Mouse (Mus musculus) liver, embryonic 15.5 days (tissue): ENCODE results near the gene Ak5. TPM values are rescaled to one million over a fixed set of nuclear protein-coding genes. Genes with fewer than 3 reads are reported as not detected.

Source experiments
- ATAC-seq: fragments of 200-750 bp; cut with Nextera tagmentation; 2 replicates; pipeline ENCODE4 v1.8.0; 2017; ENCODE audit warnings: moderate number of reproducible peaks, mild to moderate bottlenecking, moderate library complexity; ENCODE audit not compliant: insufficient read depth
- H3K27ac ChIP-seq: fragments of 300-500 bp; sonication (generic); replicated peaks from 2 replicates; pipeline ENCODE4 v1.5.1; 2015; ENCODE audit warnings: mild to moderate bottlenecking, inconsistent platforms
- H3K27me3 ChIP-seq: fragments of 300-500 bp; sonication (generic); 2 replicates; pipeline ENCODE4 v1.6.1; 2015; ENCODE audit warnings: mild to moderate bottlenecking, inconsistent platforms
- H3K36me3 ChIP-seq: fragments of 300-500 bp; sonication (generic); replicated peaks from 2 replicates; pipeline ENCODE4 v1.6.1; 2015; ENCODE audit warnings: moderate library complexity, mild to moderate bottlenecking, inconsistent platforms
- H3K4me1 ChIP-seq: fragments of 300-500 bp; sonication (generic); replicated peaks from 2 replicates; pipeline ENCODE4 v1.6.1; 2015; ENCODE audit warnings: inconsistent platforms
- H3K4me2 ChIP-seq: fragments of 300-500 bp; sonication (generic); 2 replicates; pipeline ENCODE4 v1.6.1; 2015; ENCODE audit warnings: moderate library complexity, mild to moderate bottlenecking, inconsistent platforms
- H3K4me3 ChIP-seq: fragments of 300-500 bp; sonication (generic); replicated peaks from 2 replicates; pipeline ENCODE4 v1.5.1; 2015; ENCODE audit warnings: mild to moderate bottlenecking, inconsistent platforms
- H3K9ac ChIP-seq: fragments of 300-500 bp; sonication (generic); 2 replicates; pipeline ENCODE4 v1.6.1; 2015; ENCODE audit warnings: moderate library complexity, mild to moderate bottlenecking, inconsistent platforms
- H3K9me3 ChIP-seq: fragments of 300-500 bp; sonication (generic); replicated peaks from 2 replicates; pipeline ENCODE4 v1.6.1; 2016; ENCODE audit warnings: inconsistent platforms
- WGBS: fragments of 180-500 bp; shearing (Covaris S2); methylation state at CpG from one replicate; pipeline ENCODE4 v1.1.7; 2015; ENCODE audit warnings: mixed read lengths; ENCODE audit not compliant: insufficient replicate concordance; 5-methylcytosine and 5-hydroxymethylcytosine counted together
- polyA plus RNA-seq: library from polyadenylated mRNA; unstranded; fragments of >200 nt; fragmentation: Nextera tagmentation; extraction: Ambion mirVana; gene quantifications from 2 replicates; pipeline ENCODE4 v1.2.1, GENCODE M21; 2015

Gene Ak5
- polyA plus RNA-seq, 1 experiment from 2014 or later: 0.20 TPM

- Histone ChIP-seq H3K27ac (no peak overlapping the region), H3K9me3 (no peaks in the 10 kb centered on the region), H3K9ac (no peak overlapping the region), H3K36me3 (no peaks in the 10 kb centered on the region), H3K4me1 (no peaks in the 10 kb centered on the region), H3K4me3 (no peak overlapping the region), H3K27me3 (no peaks in the 10 kb centered on the region), H3K4me2 (no peak overlapping the region)
- no peak for ATAC-seq
- 67% methylated on average over 3 of the region's 3 CpGs for WGBS
Observed at GRCm38 (mm10) chr3:152694950-152695349, 26.8 kb upstream of the Ak5 start.

- no peak overlapping the region for H3K4me2 ChIP-seq
- H3K9ac ChIP-seq: no peak overlapping the region
- no peak overlapping the region for H3K27ac ChIP-seq
- H3K36me3 ChIP-seq: no peaks in the 10 kb centered on the region
- ATAC-seq: no peak
- 71% methylated on average over 9 of the region's 9 CpGs for WGBS
- H3K27me3 ChIP-seq: no peaks in the 10 kb centered on the region
- no peaks in the 10 kb centered on the region for H3K4me1 ChIP-seq
- no peaks in the 10 kb centered on the region for H3K9me3 ChIP-seq
- no peak overlapping the region for H3K4me3 ChIP-seq
Observed at GRCm38 (mm10) chr3:152689105-152689504, 20.9 kb upstream of the Ak5 start.

- no peak overlapping the region for H3K4me3 ChIP-seq
- no peak overlapping the region for H3K9ac ChIP-seq
- no peaks in the 10 kb centered on the region for H3K9me3 ChIP-seq
- ATAC-seq: no peak
- H3K4me2 ChIP-seq: no peak overlapping the region
- H3K27ac ChIP-seq: no peak overlapping the region
- no peaks in the 10 kb centered on the region for H3K27me3 ChIP-seq
- WGBS: 68% methylated on average over 5 of the region's 5 CpGs
- H3K4me1 ChIP-seq: no peaks in the 10 kb centered on the region
- H3K36me3 ChIP-seq: no peaks in the 10 kb centered on the region
Observed at GRCm38 (mm10) chr3:152688532-152688931, 20.4 kb upstream of the Ak5 start.

DNA sequence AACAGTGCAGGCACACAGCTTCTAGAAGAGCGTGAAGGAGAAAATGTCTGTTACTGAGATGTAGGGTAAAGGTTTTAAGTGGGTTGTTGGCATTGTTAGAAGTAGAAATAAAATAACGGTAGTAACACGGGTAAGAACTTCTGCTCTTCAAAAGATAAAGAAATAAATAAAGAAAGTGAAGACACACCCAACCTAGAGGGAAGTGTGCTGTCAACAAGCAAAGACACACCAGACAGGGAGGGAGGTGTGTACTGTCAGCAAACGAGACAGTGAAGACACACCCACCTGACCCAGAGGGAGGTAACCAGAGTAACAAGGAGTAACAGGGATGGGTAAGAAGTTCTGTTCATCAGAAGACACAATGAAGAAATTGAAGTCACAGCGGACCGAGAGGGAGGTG is 6.5 kb upstream of the Ak5 start:
- H3K27ac ChIP-seq: no peak overlapping the region
- no peak overlapping the region for H3K9ac ChIP-seq
- no peak overlapping the region for H3K4me2 ChIP-seq
- H3K27me3 ChIP-seq: peaks cover 12% of the 10 kb centered on the region
- H3K4me1 ChIP-seq: no peaks in the 10 kb centered on the region
- no peak overlapping the region for H3K4me3 ChIP-seq
- H3K9me3 ChIP-seq: no peaks in the 10 kb centered on the region
- no peak for ATAC-seq
- WGBS: 34% methylated on average over 6 of the region's 6 CpGs
- H3K36me3 ChIP-seq: no peaks in the 10 kb centered on the region

DNA sequence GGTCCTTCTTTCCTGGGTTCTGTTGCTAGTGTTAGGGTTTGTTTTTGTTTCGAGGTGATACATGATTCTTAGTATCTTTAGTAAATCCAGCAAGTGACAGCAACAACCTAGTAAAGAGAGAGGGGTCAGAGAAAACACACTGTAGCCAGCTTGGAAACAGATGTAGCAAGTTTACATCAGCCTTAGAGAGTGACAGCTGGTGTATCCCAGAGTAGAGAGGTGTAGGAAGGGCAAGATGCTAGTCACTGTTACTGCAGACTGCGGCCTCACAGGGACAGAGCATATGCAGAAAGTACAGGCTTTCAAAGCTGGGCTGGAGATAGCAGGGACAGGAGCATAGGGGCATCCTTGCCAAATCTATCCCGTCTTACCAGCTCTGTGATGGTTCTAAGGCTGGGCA is 1.6 kb upstream of the Ak5 start:
- WGBS: 41% methylated on average over 3 of the region's 3 CpGs

GRCm38 (mm10) chr3:152668793-152669192 is 633 bp upstream of the Ak5 start:
- Histone ChIP-seq H3K4me1 (no peaks in the 10 kb centered on the region; the same call in 1 of the 2 replicates), H3K4me2 (no peak overlapping the region), H3K4me3 (no peak overlapping the region), H3K27me3 (peaks cover 66% of the 10 kb centered on the region), H3K9ac (no peak overlapping the region), H3K27ac (no peak overlapping the region), H3K9me3 (no peaks in the 10 kb centered on the region), H3K36me3 (no peaks in the 10 kb centered on the region)
- no peak for ATAC-seq
- 61% methylated on average over 2 of the region's 2 CpGs for WGBS

More for the DNA sequence above, 1.6 kb upstream of the Ak5 start:
- H3K4me1 ChIP-seq: no peaks in the 10 kb centered on the region; the same call in 1 of the 2 replicates
- no peak for ATAC-seq
- H3K9me3 ChIP-seq: no peaks in the 10 kb centered on the region
- H3K4me2 ChIP-seq: no peak overlapping the region
- no peak overlapping the region for H3K4me3 ChIP-seq
- no peaks in the 10 kb centered on the region for H3K36me3 ChIP-seq
- no peak overlapping the region for H3K9ac ChIP-seq
- no peak overlapping the region for H3K27ac ChIP-seq
- H3K27me3 ChIP-seq: peaks cover 60% of the 10 kb centered on the region

DNA sequence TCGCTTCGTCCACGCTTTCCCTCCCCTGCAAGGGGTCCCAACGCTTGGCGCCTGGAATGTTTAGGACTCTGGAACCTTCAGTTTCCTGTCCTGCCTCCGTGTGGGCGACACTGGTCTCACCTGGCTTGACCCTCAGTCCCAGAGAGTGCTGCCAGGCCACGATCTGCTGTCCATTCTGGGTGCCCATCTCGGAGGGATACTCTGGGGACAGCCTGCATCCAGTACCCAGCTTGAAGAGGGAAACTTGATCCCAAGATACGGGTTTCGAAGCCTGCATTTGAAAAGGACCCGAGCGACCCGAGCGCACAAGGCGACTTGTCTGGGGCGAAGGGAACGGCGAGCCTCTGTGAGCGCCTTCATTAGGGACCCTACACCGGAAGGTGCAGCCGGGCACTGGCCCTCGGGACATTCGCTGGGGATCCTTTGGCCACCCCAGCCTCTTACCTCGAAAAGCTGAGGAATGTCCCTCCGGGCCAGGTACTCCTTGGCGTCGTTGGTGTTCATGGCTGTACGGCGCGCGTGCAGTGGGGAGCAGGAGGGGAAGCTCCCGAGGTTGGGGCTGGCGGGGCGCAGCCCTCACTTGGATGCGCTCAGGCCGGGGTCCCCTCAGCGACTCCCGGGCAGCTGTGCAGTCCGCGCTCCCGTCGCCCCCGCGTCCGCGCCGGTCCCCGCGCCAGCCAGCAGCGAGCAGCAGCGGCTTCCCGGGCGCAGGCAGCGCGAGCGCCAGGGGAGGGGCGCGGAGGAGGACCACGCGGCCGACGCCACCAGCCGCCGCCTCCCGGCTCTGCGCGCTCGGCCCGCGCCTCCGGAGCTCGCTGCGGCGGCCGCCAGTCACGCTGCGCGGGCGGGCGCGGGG is 576 bp downstream of the Ak5 start:
- no peak for ATAC-seq
- no peak overlapping the region for H3K27ac ChIP-seq
- peaks cover 64% of the 10 kb centered on the region for H3K27me3 ChIP-seq
- peak overlapping the region; percentile 28 for H3K4me3 ChIP-seq
- H3K4me2 ChIP-seq: peak overlapping the region; percentile 50
- no peaks in the 10 kb centered on the region for H3K9me3 ChIP-seq
- no peaks in the 10 kb centered on the region for H3K36me3 ChIP-seq
- WGBS: 1% methylated on average over 80 of the region's 82 CpGs
- no peak overlapping the region for H3K9ac ChIP-seq
- no peaks in the 10 kb centered on the region; the same call in 1 of the 2 replicates for H3K4me1 ChIP-seq

DNA sequence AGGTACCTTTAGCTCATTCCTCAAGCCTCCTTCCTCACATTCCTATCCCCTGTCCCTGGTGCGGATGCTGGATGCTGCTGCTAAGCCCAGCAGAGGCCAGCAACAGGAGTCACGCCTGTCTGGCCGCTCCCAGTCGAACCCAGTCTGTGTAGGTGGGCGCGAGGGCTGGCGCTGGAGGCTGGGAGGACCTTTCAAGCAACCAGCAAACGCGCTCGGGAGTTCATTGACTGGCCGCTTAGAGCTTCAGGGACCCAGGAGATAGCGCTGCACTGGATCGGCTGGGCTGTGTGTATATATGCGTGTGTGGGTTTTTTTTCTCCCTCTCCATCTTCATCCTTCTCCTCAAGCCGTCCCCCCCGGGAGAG is 1.2 kb downstream of the Ak5 start:
- no peaks in the 10 kb centered on the region for H3K36me3 ChIP-seq
- no peak for ATAC-seq
- H3K4me3 ChIP-seq: 0 out of 2 replicates have a peak overlapping the region, but pooled peaks have one; percentile 28
- no peaks in the 10 kb centered on the region for H3K9me3 ChIP-seq
- H3K9ac ChIP-seq: no peak overlapping the region
- peaks cover 64% of the 10 kb centered on the region for H3K27me3 ChIP-seq
- no peak overlapping the region for H3K27ac ChIP-seq
- no peaks in the 10 kb centered on the region; the same call in 1 of the 2 replicates for H3K4me1 ChIP-seq
- H3K4me2 ChIP-seq: peak overlapping the region; percentile 50; the same call in 1 of the 2 replicates
- 2% methylated on average over 16 of the region's 16 CpGs for WGBS

- H3K4me3 ChIP-seq: no peak overlapping the region
- H3K9me3 ChIP-seq: no peaks in the 10 kb centered on the region
- no peaks in the 10 kb centered on the region; the same call in 1 of the 2 replicates for H3K27me3 ChIP-seq
- 55% methylated on average over 2 of the region's 2 CpGs for WGBS
- no peaks in the 10 kb centered on the region for H3K36me3 ChIP-seq
- no peak overlapping the region for H3K4me2 ChIP-seq
- H3K9ac ChIP-seq: no peak overlapping the region
- H3K27ac ChIP-seq: no peak overlapping the region
- H3K4me1 ChIP-seq: no peaks in the 10 kb centered on the region
- no peak for ATAC-seq
Observed at GRCm38 (mm10) chr3:152658592-152658991, 9.6 kb downstream of the Ak5 start.

DNA sequence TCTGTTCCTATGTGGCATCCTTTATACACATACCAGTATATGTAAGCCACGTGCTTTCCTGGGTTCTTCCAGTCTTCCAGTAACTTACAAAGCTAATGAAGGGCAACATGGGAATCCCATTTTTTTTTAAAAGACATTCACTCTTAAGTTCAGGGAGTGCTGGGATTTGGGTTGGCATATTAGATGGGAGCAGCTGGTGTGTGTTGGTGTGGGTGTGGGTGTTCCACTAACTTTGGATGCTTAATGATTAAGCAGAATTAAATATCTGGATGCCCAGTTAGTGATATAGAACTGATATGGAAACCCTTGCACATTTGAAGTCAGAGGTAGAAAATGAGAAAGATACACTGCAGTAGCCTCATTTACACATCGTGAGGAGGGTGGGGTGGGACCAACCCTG is 16.2 kb downstream of the Ak5 start:
- WGBS: 50% methylated on average over 2 of the region's 2 CpGs
- ATAC-seq: no peak
- Histone ChIP-seq H3K4me3 (no peak overlapping the region), H3K9me3 (no peaks in the 10 kb centered on the region), H3K27me3 (peaks cover 3% of the 10 kb centered on the region; the same call in 1 of the 2 replicates), H3K36me3 (no peaks in the 10 kb centered on the region), H3K4me1 (no peaks in the 10 kb centered on the region), H3K9ac (no peak overlapping the region), H3K27ac (no peak overlapping the region), H3K4me2 (no peak overlapping the region)

- no peak overlapping the region for H3K9ac ChIP-seq
- peaks cover 3% of the 10 kb centered on the region; the same call in 1 of the 2 replicates for H3K27me3 ChIP-seq
- no peak for ATAC-seq
- no peaks in the 10 kb centered on the region for H3K36me3 ChIP-seq
- WGBS: 54% methylated on average over 5 of the region's 5 CpGs
- no peaks in the 10 kb centered on the region for H3K9me3 ChIP-seq
- no peaks in the 10 kb centered on the region for H3K4me1 ChIP-seq
- H3K4me3 ChIP-seq: no peak overlapping the region
- H3K27ac ChIP-seq: no peak overlapping the region
- no peak overlapping the region for H3K4me2 ChIP-seq
Observed at GRCm38 (mm10) chr3:152644610-152645009, 23.6 kb downstream of the Ak5 start.
